Mouse (Mus musculus): ENCODE measurements around the gene Mars2.

- TF ChIP-seq CTCF (IDR thresholded peaks at IDR 0.05; ENCODE audit: extremely low read depth, insufficient read depth, insufficient read length, insufficient replicate concordance) (no peak), POLR2A (IDR thresholded peaks at IDR 0.05; ENCODE audit: low read depth, low read length) (no peak)
These were observed 490 bp upstream of the Mars2 start for GRCm38 (mm10) chr1:55236487-55236886.
